Mouse (Mus musculus) limb, embryonic 12.5 days (tissue): Measurements from ENCODE around the gene Olfml2a. TPM values are rescaled to one million over a fixed set of nuclear protein-coding genes. Genes with fewer than 3 reads are reported as not detected.
A peak's percentile ranks its signal among the peaks of the same experiment; 100 is the strongest.

Experiments used
- ATAC-seq: fragments of 200-750 bp; cut with Nextera tagmentation; 2 replicates; pipeline ENCODE4 v1.8.0; 2017; ENCODE audit warnings: low read depth, moderate TSS enrichment; ENCODE audit not compliant: insufficient number of reproducible peaks, insufficient read depth, low FRiP score, low TSS enrichment
- H3K27ac ChIP-seq: fragments of 300-500 bp; sonication (generic); 2 replicates; pipeline ENCODE4 v1.5.1; 2016; ENCODE audit warnings: mild to moderate bottlenecking, moderate library complexity
- H3K27me3 ChIP-seq: fragments of 300-500 bp; sonication (generic); 2 replicates; pipeline ENCODE4 v1.6.1; 2016; ENCODE audit warnings: mild to moderate bottlenecking, moderate library complexity
- H3K36me3 ChIP-seq: fragments of 300-500 bp; sonication (generic); 2 replicates; pipeline ENCODE4 v1.6.1; 2016; ENCODE audit warnings: mild to moderate bottlenecking, moderate library complexity
- H3K4me1 ChIP-seq: fragments of 300-500 bp; sonication (generic); replicated peaks from 2 replicates; pipeline ENCODE4 v1.6.1; 2016
- H3K4me2 ChIP-seq: fragments of 300-500 bp; sonication (generic); 2 replicates; pipeline ENCODE4 v1.6.1; 2016; ENCODE audit warnings: mild to moderate bottlenecking, moderate library complexity
- H3K4me3 ChIP-seq: fragments of 300-500 bp; sonication (generic); replicated peaks from 2 replicates; pipeline ENCODE4 v1.5.1; 2016; ENCODE audit warnings: mild to moderate bottlenecking
- H3K9ac ChIP-seq: fragments of 300-500 bp; sonication (generic); replicated peaks from 2 replicates; pipeline ENCODE4 v1.6.1; 2016; ENCODE audit warnings: mild to moderate bottlenecking, moderate library complexity
- H3K9me3 ChIP-seq: fragments of 300-500 bp; sonication (generic); 2 replicates; pipeline ENCODE4 v1.6.1; 2016; ENCODE audit warnings: mild to moderate bottlenecking, moderate library complexity
- WGBS: fragments of 180-500 bp; shearing (Covaris S2); methylation state at CpG from one replicate; pipeline ENCODE4 v1.1.7; 2016; 5-methylcytosine and 5-hydroxymethylcytosine counted together
- polyA plus RNA-seq: library from polyadenylated mRNA; unstranded; fragments of >200 nt; fragmentation: Nextera tagmentation; extraction: Ambion mirVana; gene quantifications from 2 replicates; pipeline ENCODE4 v1.2.1, GENCODE M21; 2016

Gene Olfml2a
- polyA plus RNA-seq, 1 experiment from 2014 or later = 4.7 TPM

DNA sequence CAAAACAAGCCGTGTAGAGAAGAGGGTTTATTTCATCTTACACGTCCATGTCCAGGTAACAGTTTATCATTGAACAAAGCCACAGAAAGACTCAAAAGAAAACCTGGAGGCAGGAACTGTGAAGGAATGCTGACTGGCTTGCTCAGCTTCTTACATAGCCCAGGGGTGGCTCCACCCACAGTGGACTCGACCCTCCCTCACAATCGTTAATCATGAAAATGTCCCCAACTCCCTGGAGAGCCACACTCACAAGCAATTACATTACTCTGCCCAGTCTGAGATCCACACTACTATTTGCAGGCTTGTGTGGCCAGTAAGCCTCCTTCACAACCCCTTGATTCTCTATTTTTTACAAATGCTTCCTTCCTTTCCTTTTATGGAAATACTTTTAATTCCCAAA lies 32.4 kb downstream of the Olfml2a start:
- H3K27me3 ChIP-seq = no peaks in the 10 kb centered on the region
- peak; percentile 42; the same call in 1 of the 2 replicates for ATAC-seq
- no peaks in the 10 kb centered on the region for H3K4me1 ChIP-seq
- H3K27ac ChIP-seq = no peak overlapping the region
- no peaks in the 10 kb centered on the region for H3K9me3 ChIP-seq
- no peak overlapping the region for H3K4me2 ChIP-seq
- WGBS = 25% methylated on average over 4 of the region's 4 CpGs
- H3K36me3 ChIP-seq = no peaks in the 10 kb centered on the region
- no peak overlapping the region for H3K4me3 ChIP-seq
- no peak overlapping the region for H3K9ac ChIP-seq

DNA sequence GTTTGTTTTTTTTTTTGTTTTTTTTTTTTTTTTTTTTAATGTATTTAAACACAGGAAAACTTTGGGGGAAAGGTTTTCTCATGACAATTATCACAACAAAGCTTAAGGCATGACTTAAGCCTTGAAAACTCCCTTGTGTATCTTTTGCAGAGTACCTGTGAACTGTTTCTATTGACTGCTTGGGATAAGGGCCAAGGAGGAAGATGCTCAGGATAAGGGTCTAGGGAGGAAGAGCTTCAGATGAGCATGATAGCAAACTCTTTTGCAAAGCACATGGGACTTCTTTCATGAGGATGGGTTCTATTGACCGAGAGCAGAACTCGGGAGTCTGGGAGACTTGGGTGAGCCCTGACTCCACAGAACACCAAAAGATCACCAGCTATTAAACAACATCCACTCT lies 37.9 kb downstream of the Olfml2a start:
- ATAC-seq = no peak
- Histone ChIP-seq H3K4me2 (no peak overlapping the region), H3K4me1 (no peaks in the 10 kb centered on the region), H3K36me3 (no peaks in the 10 kb centered on the region), H3K9me3 (no peaks in the 10 kb centered on the region), H3K27ac (no peak overlapping the region), H3K9ac (no peak overlapping the region), H3K27me3 (no peaks in the 10 kb centered on the region), H3K4me3 (no peak overlapping the region)
- 91% methylated on average over 2 of the region's 2 CpGs for WGBS

DNA sequence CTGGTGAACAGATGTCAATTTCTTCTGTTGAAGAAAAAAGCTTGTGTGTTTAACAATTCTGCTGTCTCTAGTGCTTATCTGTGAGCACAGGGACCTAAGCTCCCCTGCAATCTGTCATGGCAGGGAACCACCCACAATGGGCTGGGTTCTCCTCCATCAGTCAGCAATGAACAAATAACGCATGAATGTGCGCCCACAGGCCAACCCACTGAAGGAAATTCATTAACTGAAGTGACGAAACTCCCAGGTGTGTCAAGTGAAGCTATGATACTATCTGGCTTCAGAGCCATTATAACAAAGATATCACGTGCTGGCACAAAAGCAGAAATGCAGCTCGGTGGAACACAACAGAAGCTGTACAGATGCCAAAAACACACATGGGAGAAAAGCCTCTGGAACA lies 38.3 kb downstream of the Olfml2a start:
- Histone ChIP-seq H3K9ac (no peak overlapping the region), H3K4me2 (no peak overlapping the region), H3K36me3 (no peaks in the 10 kb centered on the region), H3K27ac (no peak overlapping the region), H3K27me3 (no peaks in the 10 kb centered on the region), H3K9me3 (no peaks in the 10 kb centered on the region), H3K4me1 (no peaks in the 10 kb centered on the region), H3K4me3 (no peak overlapping the region)
- no peak for ATAC-seq
- 83% methylated on average over 5 of the region's 5 CpGs for WGBS

DNA sequence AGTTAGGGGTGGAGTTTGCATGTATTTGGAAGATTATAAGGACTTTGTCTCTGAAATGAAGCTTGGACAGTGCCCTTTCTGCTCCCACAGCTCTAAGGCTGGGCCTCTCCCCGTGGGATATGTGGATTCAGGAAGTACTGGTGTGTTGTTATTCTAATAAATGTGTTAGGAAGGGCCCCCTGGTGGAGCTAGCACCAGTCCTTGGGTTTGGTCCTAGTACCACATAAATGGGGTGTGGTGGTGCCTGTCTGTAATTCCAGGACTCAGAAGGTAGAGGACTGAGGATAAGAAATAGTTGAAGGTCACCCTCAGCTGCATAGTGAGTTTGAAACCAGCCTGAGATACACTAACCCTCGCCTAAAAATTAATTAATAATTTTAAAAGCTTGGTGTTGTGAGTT lies 41.4 kb downstream of the Olfml2a start:
- Histone ChIP-seq H3K4me3 (no peak overlapping the region), H3K27ac (no peak overlapping the region), H3K9me3 (no peaks in the 10 kb centered on the region), H3K9ac (no peak overlapping the region), H3K36me3 (no peaks in the 10 kb centered on the region), H3K27me3 (no peaks in the 10 kb centered on the region), H3K4me2 (no peak overlapping the region), H3K4me1 (no peaks in the 10 kb centered on the region)
- no peak for ATAC-seq
- 39% methylated on average over 2 of the region's 2 CpGs for WGBS

DNA sequence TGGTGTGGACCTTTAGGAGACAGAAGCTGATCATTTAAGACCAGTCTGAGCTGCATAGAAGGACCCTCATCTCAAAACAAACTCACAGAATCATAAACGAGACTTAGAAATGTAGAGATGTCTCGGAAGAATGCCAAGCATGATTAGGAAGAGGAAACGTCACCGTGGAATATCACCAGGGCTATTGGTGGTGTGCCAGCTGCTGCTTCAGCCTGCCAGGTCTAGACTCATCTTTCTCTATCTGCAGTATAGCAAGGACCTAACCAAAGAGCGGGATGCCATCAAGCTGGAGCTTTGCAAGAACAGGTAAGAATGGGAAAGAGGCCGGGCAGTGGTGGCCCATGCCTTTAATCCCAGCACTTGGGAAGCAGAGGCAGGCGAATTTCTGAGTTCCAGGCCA lies 41.9 kb downstream of the Olfml2a start:
- Histone ChIP-seq H3K4me3 (no peak overlapping the region), H3K4me1 (no peaks in the 10 kb centered on the region), H3K4me2 (no peak overlapping the region), H3K9ac (no peak overlapping the region), H3K27me3 (no peaks in the 10 kb centered on the region), H3K9me3 (no peaks in the 10 kb centered on the region), H3K36me3 (no peaks in the 10 kb centered on the region), H3K27ac (no peak overlapping the region)
- ATAC-seq = no peak
- 82% methylated on average over 7 of the region's 7 CpGs for WGBS

GRCm38 (mm10) chr2:38974171-38974570 lies 42.4 kb downstream of the Olfml2a start:
- Histone ChIP-seq H3K4me3 (no peak overlapping the region), H3K9ac (no peak overlapping the region), H3K27me3 (no peaks in the 10 kb centered on the region), H3K27ac (no peak overlapping the region), H3K9me3 (no peaks in the 10 kb centered on the region), H3K4me1 (no peaks in the 10 kb centered on the region), H3K36me3 (no peaks in the 10 kb centered on the region), H3K4me2 (no peak overlapping the region)
- ATAC-seq = no peak
- whole genome bisulfite sequencing = 55% methylated on average over 2 of the region's 2 CpGs

- ATAC-seq = no peak
Measured at GRCm38 (mm10) chr2:38975181-38975580, 43.4 kb downstream of the Olfml2a start.

DNA sequence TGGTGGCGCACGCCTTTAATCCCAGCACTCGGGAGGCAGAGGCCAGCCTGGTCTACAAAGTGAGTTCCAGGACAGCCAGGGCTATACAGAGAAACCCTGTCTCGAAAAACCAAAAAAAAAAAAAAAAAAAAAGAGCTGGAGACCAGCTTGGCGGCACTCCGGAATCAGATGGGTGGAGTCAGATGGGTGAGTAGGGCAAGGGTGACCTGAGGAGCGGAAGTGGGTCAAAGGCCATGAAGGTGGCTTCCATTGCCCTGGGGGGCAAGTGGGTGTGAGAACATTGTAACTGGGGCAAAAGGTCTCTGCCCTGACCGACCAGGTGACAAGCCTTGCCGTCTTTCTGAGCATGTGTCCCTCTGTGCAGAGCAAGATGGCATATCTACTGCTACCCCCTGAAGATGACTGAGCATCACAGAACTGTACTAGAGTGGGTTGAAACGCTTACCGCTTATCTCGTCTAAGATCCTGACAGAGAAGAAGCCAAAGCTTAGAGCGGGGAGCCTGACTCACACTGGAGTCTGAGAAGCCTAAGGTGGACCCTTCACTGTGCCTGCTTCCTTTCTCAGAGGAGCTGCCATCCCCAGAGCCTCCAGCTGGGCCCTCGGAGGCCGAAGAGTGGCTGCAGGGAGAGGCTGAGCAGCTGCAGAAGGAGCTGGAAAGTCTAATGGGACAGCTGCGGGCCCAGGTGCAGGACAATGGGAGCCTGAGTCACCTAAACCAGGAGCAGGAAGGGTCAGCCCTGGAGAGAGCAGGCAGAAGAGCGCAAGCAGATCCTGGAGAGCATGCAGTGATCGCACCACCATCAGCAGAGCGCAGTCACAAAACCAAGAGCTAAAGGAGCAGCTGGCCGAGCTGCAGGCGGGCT lies 44.4 kb downstream of the Olfml2a start:
- Histone ChIP-seq H3K36me3 (no peaks in the 10 kb centered on the region), H3K27me3 (no peaks in the 10 kb centered on the region), H3K9ac (no peak overlapping the region), H3K4me2 (no peak overlapping the region), H3K27ac (no peak overlapping the region), H3K4me1 (no peaks in the 10 kb centered on the region), H3K9me3 (no peaks in the 10 kb centered on the region), H3K4me3 (no peak overlapping the region)
- ATAC-seq = no peak
- 83% methylated on average over 21 of the region's 21 CpGs for WGBS

More at GRCm38 (mm10) chr2:38975181-38975580, 43.4 kb downstream of the Olfml2a start:
- no peak overlapping the region for H3K27ac ChIP-seq
- no peaks in the 10 kb centered on the region for H3K9me3 ChIP-seq
- H3K36me3 ChIP-seq = no peaks in the 10 kb centered on the region
- no peak overlapping the region for H3K4me2 ChIP-seq
- no peak overlapping the region for H3K4me3 ChIP-seq
- WGBS = 69% methylated on average over 3 of the region's 3 CpGs
- no peaks in the 10 kb centered on the region for H3K4me1 ChIP-seq
- no peak overlapping the region for H3K9ac ChIP-seq
- H3K27me3 ChIP-seq = no peaks in the 10 kb centered on the region

- 75% methylated on average over 4 of the region's 4 CpGs for WGBS
- Histone ChIP-seq H3K4me1 (no peaks in the 10 kb centered on the region), H3K27ac (no peak overlapping the region), H3K9ac (no peak overlapping the region), H3K4me2 (no peak overlapping the region), H3K27me3 (no peaks in the 10 kb centered on the region), H3K36me3 (no peaks in the 10 kb centered on the region), H3K9me3 (no peaks in the 10 kb centered on the region), H3K4me3 (no peak overlapping the region)
- ATAC-seq = no peak
Measured at GRCm38 (mm10) chr2:38977837-38978236, 46.1 kb downstream of the Olfml2a start.

DNA sequence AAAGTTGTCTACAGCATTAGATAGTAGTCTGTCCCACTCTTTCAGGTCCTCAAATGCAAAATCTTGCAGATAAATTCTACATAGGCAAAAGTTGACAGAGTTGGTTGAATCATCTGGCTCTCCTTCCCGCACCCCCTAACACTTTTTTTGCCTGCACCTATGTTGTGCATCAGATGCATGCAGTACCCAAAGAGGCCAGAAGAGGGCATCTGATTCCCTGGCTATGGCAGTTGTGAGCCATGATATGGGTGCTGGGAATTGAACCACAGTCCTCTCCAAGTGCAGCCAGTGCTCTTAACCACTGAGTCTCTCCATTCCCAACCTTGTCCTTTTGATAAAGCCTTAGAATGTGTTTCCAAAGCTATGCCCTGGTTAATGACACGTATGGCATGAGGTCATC lies 51.7 kb downstream of the Olfml2a start:
- peaks cover 11% of the 10 kb centered on the region; the same call in 1 of the 2 replicates for H3K9me3 ChIP-seq
- H3K4me3 ChIP-seq = no peak overlapping the region
- H3K27me3 ChIP-seq = no peaks in the 10 kb centered on the region
- H3K9ac ChIP-seq = no peak overlapping the region
- H3K4me2 ChIP-seq = no peak overlapping the region
- H3K27ac ChIP-seq = no peak overlapping the region
- WGBS = 96% methylated on average over 2 of the region's 2 CpGs
- no peaks in the 10 kb centered on the region for H3K36me3 ChIP-seq
- no peak for ATAC-seq
- H3K4me1 ChIP-seq = no peaks in the 10 kb centered on the region

DNA sequence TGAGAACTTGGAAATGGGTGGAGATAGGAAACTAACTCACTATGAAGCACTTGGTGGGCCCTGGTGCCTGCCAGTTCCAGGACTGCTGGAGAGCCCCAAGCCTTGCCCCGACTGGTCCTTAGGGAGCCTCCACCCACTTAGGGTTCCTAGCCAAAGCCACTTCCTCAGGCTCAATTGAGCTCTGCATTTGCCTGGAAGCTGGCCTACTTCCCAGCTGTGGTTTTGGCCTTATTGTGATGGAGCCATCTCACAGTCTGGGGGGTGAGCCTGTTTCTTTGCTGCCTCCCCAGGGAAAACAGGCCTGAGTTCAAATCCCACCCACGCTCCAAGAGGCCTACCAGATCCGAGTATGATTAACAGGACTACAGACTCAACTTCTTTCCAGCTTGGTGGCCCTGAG lies 54.8 kb downstream of the Olfml2a start:
- H3K27ac ChIP-seq = no peak overlapping the region
- no peak overlapping the region for H3K4me3 ChIP-seq
- H3K27me3 ChIP-seq = no peaks in the 10 kb centered on the region
- 84% methylated on average over 3 of the region's 3 CpGs for WGBS
- no peaks in the 10 kb centered on the region for H3K36me3 ChIP-seq
- no peaks in the 10 kb centered on the region for H3K4me1 ChIP-seq
- peaks cover 11% of the 10 kb centered on the region; the same call in 1 of the 2 replicates for H3K9me3 ChIP-seq
- no peak for ATAC-seq
- no peak overlapping the region for H3K9ac ChIP-seq
- no peak overlapping the region for H3K4me2 ChIP-seq

DNA sequence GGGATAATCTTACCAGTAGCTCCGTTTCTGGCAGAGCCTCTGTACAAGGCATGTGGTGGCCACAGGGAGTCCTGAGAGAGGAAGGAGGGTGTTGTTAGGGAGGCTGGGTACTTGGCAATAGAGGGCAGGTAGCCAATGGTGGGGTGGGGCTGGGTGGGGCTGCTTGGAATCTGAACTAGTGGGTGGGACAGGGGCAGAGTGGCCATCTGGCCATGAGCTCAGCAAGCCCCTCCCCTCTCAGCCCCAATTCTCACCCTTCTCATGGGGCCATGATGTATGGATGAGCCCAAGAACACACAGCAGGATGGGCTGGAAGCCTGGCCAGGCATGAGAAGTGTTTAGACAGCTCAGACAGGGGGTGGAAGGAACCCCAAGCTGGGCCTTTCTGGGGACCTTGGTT lies 55.6 kb downstream of the Olfml2a start:
- H3K9ac ChIP-seq = no peak overlapping the region
- no peaks in the 10 kb centered on the region for H3K4me1 ChIP-seq
- H3K27ac ChIP-seq = no peak overlapping the region
- H3K4me3 ChIP-seq = no peak overlapping the region
- ATAC-seq = no peak
- H3K27me3 ChIP-seq = no peaks in the 10 kb centered on the region
- 56% methylated on average over 1 of the region's 1 CpGs for WGBS
- peaks cover 11% of the 10 kb centered on the region; the same call in 1 of the 2 replicates for H3K9me3 ChIP-seq
- H3K36me3 ChIP-seq = no peaks in the 10 kb centered on the region
- H3K4me2 ChIP-seq = no peak overlapping the region
